Mouse (Mus musculus) liver, embryonic 14.5 days (tissue): ENCODE data around the gene Mnd1.

Experiments used
- CTCF ChIP-seq: IDR thresholded peaks from 2 replicates; pipeline ENCODE4 v1.5.1; 2016; ENCODE audit warnings: antibody characterized with exemption, low read depth, control low read depth
- EP300 ChIP-seq: IDR thresholded peaks from 2 replicates; pipeline ENCODE4 v1.6.1; 2016; ENCODE audit warnings: antibody characterized with exemption, low read depth

- TF ChIP-seq CTCF: no peak
- TF ChIP-seq EP300: no peak
Measured at GRCm38 (mm10) chr3:84193881-84194280, 38.3 kb upstream of the Mnd1 start.
